Mouse (Mus musculus) left cerebral cortex, postnatal 10 days (tissue): ENCODE measurements at regions not wholly inside any gene's neighbourhood (a gene's known extent, or its start where the extent isn't known, plus 50 kb on each side); places are given as distances from the start of the nearest gene placed in this dataset.

Experiments
- DNase-seq, 2 experiments: peaks; one replicate each; pipeline ENCODE4 v3.0.0; 2021 to 2022; ENCODE audit warnings: low spot score in 2 of 2, mixed read lengths in 1 of 2; ENCODE audit errors: extremely low spot score in 1 of 2
- intact Hi-C: fragments of 180-260 bp; cut with DNase I; formaldehyde crosslinking; loops from one replicate; pipeline ENCODE4 v1.15.1; 2025

DNA sequence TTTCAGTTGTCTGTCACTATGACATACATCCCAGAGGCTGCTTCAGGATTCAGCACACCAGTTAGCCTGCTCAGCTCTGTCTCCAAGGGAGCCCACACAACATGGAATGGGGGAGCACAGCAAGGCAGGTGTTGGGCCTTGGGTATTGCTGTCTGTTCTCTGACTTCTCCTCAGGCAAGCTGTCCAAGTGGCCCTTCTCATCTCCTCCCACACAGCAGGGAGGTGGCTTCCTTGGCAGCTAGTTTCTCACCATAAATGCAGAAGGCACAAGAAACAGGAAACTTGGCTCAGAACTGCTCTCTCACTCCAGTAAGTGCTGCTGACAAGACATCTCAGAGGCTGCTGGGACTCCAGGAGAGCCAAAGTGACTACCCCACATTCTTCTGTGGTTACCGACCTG, 64.6 kb downstream of the Htr5a start:
- intact Hi-C loops, result no loop called here

DNA sequence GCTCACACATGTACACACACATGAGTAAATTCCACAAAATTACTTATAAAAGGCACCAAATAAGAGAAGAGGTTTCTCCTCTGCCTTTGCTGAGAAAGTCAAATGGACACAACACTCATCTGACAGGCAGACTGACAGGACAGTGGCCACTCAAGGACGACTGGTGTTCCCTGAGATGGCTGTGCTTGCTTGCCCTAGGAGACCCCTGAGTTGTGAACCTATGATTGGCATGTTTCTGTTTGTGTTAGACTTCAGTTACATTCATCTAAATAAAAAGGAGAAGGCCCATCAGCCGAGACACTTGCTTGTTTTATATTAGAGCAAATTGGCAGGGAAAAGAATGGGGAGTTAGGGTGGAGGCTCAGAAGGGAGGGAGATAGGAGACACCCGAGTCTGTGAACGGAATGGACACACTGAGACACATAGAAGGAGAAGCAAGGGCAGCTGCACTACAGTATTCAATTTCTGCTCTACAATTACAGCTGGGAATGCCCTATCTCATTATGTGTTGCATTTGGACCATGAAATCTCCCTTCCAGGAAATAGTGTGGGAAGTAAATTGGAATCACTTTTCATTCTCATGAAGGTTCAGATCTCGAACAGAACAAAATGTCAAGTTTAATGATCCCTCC, 66.5 kb downstream of the Htr5a start:
- intact Hi-C loops, result no loop called here
- no peak for DNase-seq

More for the DNA sequence above, 64.6 kb downstream of the Htr5a start:
- DNase-seq, result peak in 1 of 2 experiments; percentile 22
